Mouse (Mus musculus) embryonic facial prominence, embryonic 12.5 days (tissue): ENCODE results near the gene Nrg4. TPM values are rescaled to one million over a fixed set of nuclear protein-coding genes. Genes with fewer than 3 reads are reported as not detected.

Experiments
- ATAC-seq: fragments of 200-750 bp; cut with Nextera tagmentation; 2 replicates; pipeline ENCODE4 v1.8.0; 2017; ENCODE audit not compliant: insufficient number of reproducible peaks, insufficient read depth, low FRiP score, low TSS enrichment
- H3K27ac ChIP-seq: fragments of 300-500 bp; sonication (generic); 2 replicates; pipeline ENCODE4 v1.5.1; 2016; ENCODE audit warnings: mild to moderate bottlenecking
- H3K27me3 ChIP-seq: fragments of 300-500 bp; sonication (generic); 2 replicates; pipeline ENCODE4 v1.6.1; 2016; ENCODE audit warnings: mild to moderate bottlenecking, moderate library complexity
- H3K36me3 ChIP-seq: fragments of 300-500 bp; sonication (generic); 2 replicates; pipeline ENCODE4 v1.6.1; 2016; ENCODE audit warnings: mild to moderate bottlenecking
- H3K4me1 ChIP-seq: fragments of 300-500 bp; sonication (generic); 2 replicates; pipeline ENCODE4 v1.6.1; 2016
- H3K4me2 ChIP-seq: fragments of 300-500 bp; sonication (generic); replicated peaks from 2 replicates; pipeline ENCODE4 v1.6.1; 2016; ENCODE audit warnings: mild to moderate bottlenecking, moderate library complexity
- H3K4me3 ChIP-seq: fragments of 300-500 bp; sonication (generic); 2 replicates; pipeline ENCODE4 v1.5.1; 2016; ENCODE audit warnings: mild to moderate bottlenecking
- H3K9ac ChIP-seq: fragments of 300-500 bp; sonication (generic); 2 replicates; pipeline ENCODE4 v1.6.1; 2016; ENCODE audit warnings: mild to moderate bottlenecking, moderate library complexity
- H3K9me3 ChIP-seq: fragments of 300-500 bp; sonication (generic); 2 replicates; pipeline ENCODE4 v1.6.1; 2016; ENCODE audit warnings: mild to moderate bottlenecking, moderate library complexity
- WGBS: fragments of 180-500 bp; shearing (Covaris S2); methylation state at CpG from one replicate; pipeline ENCODE4 v1.1.7; 2016; 5-methylcytosine and 5-hydroxymethylcytosine counted together
- polyA plus RNA-seq: library from polyadenylated mRNA; unstranded; fragments of >200 nt; fragmentation: Nextera tagmentation; extraction: Ambion mirVana; gene quantifications from 2 replicates; pipeline ENCODE4 v1.2.1, GENCODE M21; 2016

The Nrg4 gene
- polyA plus RNA-seq, 1 experiment from 2014 or later = 2.1 TPM

- no peak overlapping the region for H3K4me3 ChIP-seq
- no peak overlapping the region for H3K27ac ChIP-seq
- 70% methylated on average over 10 of the region's 10 CpGs for WGBS
- H3K9ac ChIP-seq = no peak overlapping the region
- no peak for ATAC-seq
- H3K36me3 ChIP-seq = peaks cover 18% of the 10 kb centered on the region
- H3K27me3 ChIP-seq = no peaks in the 10 kb centered on the region
- no peaks in the 10 kb centered on the region for H3K4me1 ChIP-seq
- H3K9me3 ChIP-seq = no peaks in the 10 kb centered on the region
- no peak overlapping the region for H3K4me2 ChIP-seq
These were observed 97.6 kb downstream of the Nrg4 start for GRCm38 (mm10) chr9:55229010-55229409.

GRCm38 (mm10) chr9:55228149-55228548, 98.5 kb downstream of the Nrg4 start:
- 93% methylated on average over 4 of the region's 4 CpGs for WGBS
- H3K4me3 ChIP-seq = no peak overlapping the region
- no peak for ATAC-seq
- H3K36me3 ChIP-seq = peaks cover 27% of the 10 kb centered on the region
- no peak overlapping the region for H3K9ac ChIP-seq
- no peak overlapping the region for H3K27ac ChIP-seq
- H3K4me2 ChIP-seq = no peak overlapping the region
- H3K4me1 ChIP-seq = no peaks in the 10 kb centered on the region
- H3K27me3 ChIP-seq = no peaks in the 10 kb centered on the region
- H3K9me3 ChIP-seq = no peaks in the 10 kb centered on the region

- Histone ChIP-seq H3K9me3 (no peaks in the 10 kb centered on the region), H3K4me2 (no peak overlapping the region), H3K4me3 (no peak overlapping the region), H3K27me3 (no peaks in the 10 kb centered on the region), H3K27ac (no peak overlapping the region), H3K36me3 (peaks cover 44% of the 10 kb centered on the region), H3K4me1 (no peaks in the 10 kb centered on the region), H3K9ac (no peak overlapping the region)
- ATAC-seq = no peak
- 88% methylated on average over 3 of the region's 3 CpGs for WGBS
These were observed 100.4 kb downstream of the Nrg4 start for GRCm38 (mm10) chr9:55226251-55226650.

GRCm38 (mm10) chr9:55225165-55225737, 101.4 kb downstream of the Nrg4 start:
- peaks cover 51% of the 10 kb centered on the region for H3K36me3 ChIP-seq
- H3K9me3 ChIP-seq = no peaks in the 10 kb centered on the region
- no peak overlapping the region for H3K9ac ChIP-seq
- H3K4me1 ChIP-seq = no peaks in the 10 kb centered on the region
- no peak overlapping the region for H3K4me2 ChIP-seq
- ATAC-seq = no peak
- no peaks in the 10 kb centered on the region for H3K27me3 ChIP-seq
- 84% methylated on average over 7 of the region's 7 CpGs for WGBS
- no peak overlapping the region for H3K27ac ChIP-seq
- no peak overlapping the region for H3K4me3 ChIP-seq

GRCm38 (mm10) chr9:55217381-55217780, 109.3 kb downstream of the Nrg4 start:
- Histone ChIP-seq H3K4me3 (no peak overlapping the region), H3K27ac (no peak overlapping the region), H3K4me2 (no peak overlapping the region), H3K9ac (no peak overlapping the region), H3K27me3 (no peaks in the 10 kb centered on the region), H3K4me1 (no peaks in the 10 kb centered on the region), H3K9me3 (no peaks in the 10 kb centered on the region), H3K36me3 (peaks cover 85% of the 10 kb centered on the region)
- no peak for ATAC-seq
- 89% methylated on average over 3 of the region's 3 CpGs for WGBS

GRCm38 (mm10) chr9:55216078-55216477, 110.6 kb downstream of the Nrg4 start:
- no peak overlapping the region for H3K4me2 ChIP-seq
- no peak overlapping the region for H3K9ac ChIP-seq
- H3K4me3 ChIP-seq = no peak overlapping the region
- ATAC-seq = no peak
- no peak overlapping the region for H3K27ac ChIP-seq
- H3K4me1 ChIP-seq = peaks cover 4% of the 10 kb centered on the region
- 79% methylated on average over 2 of the region's 2 CpGs for WGBS
- H3K36me3 ChIP-seq = peaks cover 75% of the 10 kb centered on the region
- H3K27me3 ChIP-seq = no peaks in the 10 kb centered on the region
- no peaks in the 10 kb centered on the region for H3K9me3 ChIP-seq

- no peak overlapping the region for H3K4me2 ChIP-seq
- no peak overlapping the region for H3K4me3 ChIP-seq
- no peaks in the 10 kb centered on the region for H3K9me3 ChIP-seq
- no peak for ATAC-seq
- H3K36me3 ChIP-seq = peaks cover 72% of the 10 kb centered on the region
- no peak overlapping the region for H3K9ac ChIP-seq
- H3K27ac ChIP-seq = no peak overlapping the region
- 86% methylated on average over 3 of the region's 3 CpGs for WGBS
- H3K4me1 ChIP-seq = peaks cover 6% of the 10 kb centered on the region
- H3K27me3 ChIP-seq = no peaks in the 10 kb centered on the region
These were observed 111.0 kb downstream of the Nrg4 start for GRCm38 (mm10) chr9:55215648-55216047.

GRCm38 (mm10) chr9:55215056-55215455, 111.6 kb downstream of the Nrg4 start:
- Histone ChIP-seq H3K27me3 (no peaks in the 10 kb centered on the region), H3K9me3 (no peaks in the 10 kb centered on the region), H3K36me3 (peaks cover 66% of the 10 kb centered on the region), H3K9ac (no peak overlapping the region), H3K4me1 (peaks cover 12% of the 10 kb centered on the region), H3K27ac (no peak overlapping the region), H3K4me3 (no peak overlapping the region), H3K4me2 (no peak overlapping the region)
- WGBS = 90% methylated on average over 3 of the region's 3 CpGs
- no peak for ATAC-seq

GRCm38 (mm10) chr9:55213396-55213795, 113.2 kb downstream of the Nrg4 start:
- no peaks in the 10 kb centered on the region for H3K27me3 ChIP-seq
- no peaks in the 10 kb centered on the region for H3K9me3 ChIP-seq
- no peak for ATAC-seq
- H3K27ac ChIP-seq = no peak overlapping the region
- no peak overlapping the region for H3K4me2 ChIP-seq
- WGBS = 96% methylated on average over 1 of the region's 1 CpGs
- H3K9ac ChIP-seq = no peak overlapping the region
- no peak overlapping the region for H3K4me3 ChIP-seq
- peaks cover 18% of the 10 kb centered on the region for H3K4me1 ChIP-seq
- peaks cover 51% of the 10 kb centered on the region for H3K36me3 ChIP-seq

- H3K36me3 ChIP-seq = peaks cover 33% of the 10 kb centered on the region
- WGBS = 84% methylated on average over 4 of the region's 4 CpGs
- no peak overlapping the region for H3K4me3 ChIP-seq
- no peak overlapping the region for H3K9ac ChIP-seq
- ATAC-seq = no peak
- H3K4me2 ChIP-seq = no peak overlapping the region
- no peaks in the 10 kb centered on the region for H3K27me3 ChIP-seq
- H3K27ac ChIP-seq = no peak overlapping the region
- H3K9me3 ChIP-seq = no peaks in the 10 kb centered on the region
- H3K4me1 ChIP-seq = peaks cover 23% of the 10 kb centered on the region
These were observed 115.0 kb downstream of the Nrg4 start for GRCm38 (mm10) chr9:55211611-55212010.

- ATAC-seq = peak; percentile 96
- Histone ChIP-seq H3K9ac (peak within 1 kb of the TSS; percentile 76), H3K27ac (peak within 1 kb of the TSS; percentile 92), H3K9me3 (no peaks in the 10 kb centered on the region), H3K4me3 (peak within 1 kb of the TSS; percentile 72), H3K36me3 (peaks cover 11% of the 10 kb centered on the region), H3K27me3 (no peaks in the 10 kb centered on the region), H3K4me2 (peak within 1 kb of the TSS; percentile 77), H3K4me1 (peaks cover 23% of the 10 kb centered on the region)
- under 1% methylated on average over 64 of the region's 65 CpGs for WGBS
These were observed 117.7 kb downstream of the Nrg4 start, which contains the start of gene Fbxo22 for GRCm38 (mm10) chr9:55208790-55209481. TSS of gene Fbxo22 (plus strand) at chr9:55208925.

GRCm38 (mm10) chr9:55208458-55208789, 118.2 kb downstream of the Nrg4 start:
- H3K4me1 ChIP-seq = peaks cover 23% of the 10 kb centered on the region
- H3K36me3 ChIP-seq = peaks cover 8% of the 10 kb centered on the region
- 1% methylated on average over 2 of the region's 2 CpGs for WGBS
- peak overlapping the region; percentile 92 for H3K27ac ChIP-seq
- H3K9ac ChIP-seq = peak overlapping the region; percentile 76
- H3K4me2 ChIP-seq = peak overlapping the region; percentile 77
- H3K27me3 ChIP-seq = no peaks in the 10 kb centered on the region
- no peaks in the 10 kb centered on the region for H3K9me3 ChIP-seq
- H3K4me3 ChIP-seq = peak overlapping the region; percentile 72
- no peak for ATAC-seq
